Mouse (Mus musculus): ENCODE measurements at regions not wholly inside any gene's neighbourhood (a gene's known extent, or its start where the extent isn't known, plus 50 kb on each side); places are given as distances from the start of the nearest gene placed in this dataset.

DNA sequence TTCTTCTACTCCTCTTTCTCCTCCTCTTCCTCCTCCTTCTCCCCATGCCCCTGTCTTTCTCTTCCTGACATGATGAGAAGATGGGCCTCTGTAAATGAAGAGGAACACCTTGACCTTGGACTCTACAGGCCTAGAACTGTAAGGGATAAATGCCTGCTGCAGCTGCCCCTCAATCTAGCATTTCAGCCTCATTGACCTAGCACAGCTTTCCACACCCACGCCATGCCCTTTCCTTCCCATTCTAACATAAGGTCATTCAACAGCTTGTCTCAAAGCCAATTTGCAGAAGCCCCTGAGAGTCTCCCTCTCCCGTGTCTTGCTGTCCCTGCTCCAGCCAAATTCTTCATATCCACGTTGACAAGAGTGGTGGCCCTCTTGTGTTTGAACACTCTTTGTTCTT lies 63.8 kb upstream of the Dscam start:
- no peak for DNase-seq
- intact Hi-C loops (cut with DNase I), result no loop called here

DNA sequence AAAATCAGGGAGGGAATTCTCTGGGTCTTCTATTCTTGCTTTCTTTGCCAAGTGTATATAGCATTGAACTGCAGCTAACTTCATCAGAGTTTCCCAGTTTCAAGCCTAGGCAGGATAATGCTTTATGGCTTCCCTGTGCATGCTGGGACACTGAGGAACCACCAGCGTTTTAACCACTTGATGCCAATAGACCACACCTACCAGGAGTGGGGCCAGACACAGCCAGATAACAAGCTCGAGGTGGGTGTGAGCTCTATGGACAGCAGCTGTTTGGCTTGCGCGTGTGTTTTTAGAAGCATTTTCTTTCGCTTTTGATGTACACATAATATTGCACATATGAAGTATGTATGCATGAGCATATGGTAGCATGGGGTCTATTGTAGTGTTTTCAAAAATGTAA lies 69.1 kb upstream of the Dscam start:
- no peak for DNase-seq
- intact Hi-C loops (cut with DNase I), result no loop called here

DNA sequence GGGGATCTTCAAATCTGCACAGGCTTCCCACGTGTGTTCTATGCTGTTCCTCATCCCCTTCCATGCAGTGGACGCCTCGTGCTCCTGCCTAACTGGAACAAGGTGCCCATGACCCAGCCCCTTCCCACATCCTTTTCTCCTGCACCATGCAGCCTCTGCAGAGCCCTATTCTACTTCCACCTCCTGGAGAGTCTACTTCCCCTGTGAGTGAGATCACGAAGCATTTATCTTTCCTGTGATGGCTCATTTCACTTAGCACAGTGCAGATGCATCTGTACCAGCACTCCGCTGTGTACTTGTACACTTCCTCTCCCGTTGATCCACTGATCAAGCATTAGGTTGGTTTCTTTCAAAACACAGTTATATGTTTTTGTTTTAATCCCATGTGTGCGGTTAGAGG lies 69.5 kb upstream of the Dscam start:
- intact Hi-C loops (cut with DNase I), result no loop called here
- no peak for DNase-seq

- intact Hi-C loops (cut with DNase I), result no loop called here
Measured at GRCm38 (mm10) chr16:97240859-97241360, 70.4 kb upstream of the Dscam start.

DNA sequence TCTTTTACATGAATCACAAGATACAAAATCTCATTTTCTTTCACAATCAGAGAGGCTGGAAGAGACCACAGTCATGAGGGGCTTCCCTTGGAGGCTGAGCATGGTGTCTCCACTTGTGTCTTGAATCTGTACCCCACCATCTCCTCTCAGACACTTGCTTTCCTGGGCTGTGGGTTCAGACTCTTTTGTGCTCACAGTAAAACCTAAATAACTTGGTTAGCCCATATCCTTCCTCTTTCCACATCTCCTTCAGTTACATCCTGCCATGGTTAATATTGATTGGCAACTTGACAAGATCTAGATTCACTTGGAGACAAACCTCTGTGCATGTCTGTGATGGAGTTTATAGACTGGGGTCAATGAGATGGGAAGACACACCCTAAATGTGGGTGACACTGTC lies 71.1 kb upstream of the Dscam start:
- intact Hi-C loops (cut with DNase I), result no loop called here
- no peak for DNase-seq

More at GRCm38 (mm10) chr16:97240859-97241360, 70.4 kb upstream of the Dscam start:
- no peak for DNase-seq

- no peak for DNase-seq
- intact Hi-C loops (cut with DNase I), result no loop called here
Measured at GRCm38 (mm10) chr16:97250488-97250887, 79.9 kb upstream of the Dscam start.

GRCm38 (mm10) chr16:97252551-97252950 lies 82.0 kb upstream of the Dscam start:
- intact Hi-C loops (cut with DNase I), result no loop called here

GRCm38 (mm10) chr16:97252997-97253635 lies 82.6 kb upstream of the Dscam start:
- DNase-seq, result no peak
- intact Hi-C loops (cut with DNase I), result no loop called here

More at GRCm38 (mm10) chr16:97252551-97252950, 82.0 kb upstream of the Dscam start:
- no peak for DNase-seq

- intact Hi-C loops (cut with DNase I), result no loop called here
- DNase-seq, result no peak
Measured at GRCm38 (mm10) chr16:97258821-97259220, 88.3 kb upstream of the Dscam start.

- DNase-seq, result no peak
Measured at GRCm38 (mm10) chr16:97263451-97263850, 92.9 kb upstream of the Dscam start.

GRCm38 (mm10) chr16:97270417-97271133 lies 86.0 kb upstream of the Bace2 start:
- DNase-seq, result no peak
- intact Hi-C loops (cut with DNase I), result loop anchor here (5.0 kb wide), 3 partner anchors 373 to 588 kb away; no protein-coding TSS in a partner anchor

More at GRCm38 (mm10) chr16:97263451-97263850, 92.9 kb upstream of the Dscam start:
- intact Hi-C loops (cut with DNase I), result no loop called here

- intact Hi-C loops (cut with DNase I), result loop anchor here (5.0 kb wide), 3 partner anchors 374 to 589 kb away; no protein-coding TSS in a partner anchor
- no peak for DNase-seq
Measured at GRCm38 (mm10) chr16:97271264-97271663, 85.3 kb upstream of the Bace2 start.

- intact Hi-C loops (cut with DNase I), result loop anchor here (5.0 kb wide), 3 partner anchors 375 to 590 kb away; no protein-coding TSS in a partner anchor
- peak; percentile 70 to 79 for DNase-seq
Measured at GRCm38 (mm10) chr16:97272035-97272631, 84.4 kb upstream of the Bace2 start.

GRCm38 (mm10) chr16:97278913-97279312 lies 77.6 kb upstream of the Bace2 start:
- intact Hi-C loops (cut with DNase I), result no loop called here
- DNase-seq, result no peak

- intact Hi-C loops (cut with DNase I), result no loop called here
- DNase-seq, result no peak
Measured at GRCm38 (mm10) chr16:97281615-97282110, 74.9 kb upstream of the Bace2 start.

GRCm38 (mm10) chr16:97282943-97283342 lies 73.6 kb upstream of the Bace2 start:
- intact Hi-C loops (cut with DNase I), result no loop called here

DNA sequence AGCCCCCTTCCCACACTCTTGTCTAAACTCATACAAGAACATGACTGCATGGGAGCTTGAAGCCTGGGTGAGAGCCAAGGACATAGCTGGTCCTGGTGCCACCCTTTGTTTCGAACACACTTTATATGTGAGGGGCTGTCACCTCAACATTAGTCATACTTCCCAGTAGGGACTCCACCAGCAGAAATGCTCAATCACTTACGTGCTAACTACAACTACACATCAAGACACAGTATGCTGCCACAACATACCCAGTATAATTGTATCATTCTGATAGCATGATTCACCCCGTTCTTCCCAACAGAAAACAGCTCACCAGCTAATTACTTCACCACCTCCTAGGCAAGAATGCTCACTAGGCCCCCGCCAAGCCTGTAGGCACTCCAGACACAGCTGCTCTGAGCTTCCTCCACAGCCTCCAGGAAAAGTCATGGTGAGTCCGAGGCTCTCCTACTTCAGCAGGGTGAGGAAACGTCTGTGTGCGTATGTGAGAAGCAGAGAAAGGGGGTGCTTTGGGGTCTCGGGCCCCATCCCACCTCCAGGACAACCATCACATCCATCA lies 70.6 kb upstream of the Bace2 start:
- intact Hi-C loops (cut with DNase I), result no loop called here
- no peak for DNase-seq

More at GRCm38 (mm10) chr16:97282943-97283342, 73.6 kb upstream of the Bace2 start:
- DNase-seq, result no peak

DNA sequence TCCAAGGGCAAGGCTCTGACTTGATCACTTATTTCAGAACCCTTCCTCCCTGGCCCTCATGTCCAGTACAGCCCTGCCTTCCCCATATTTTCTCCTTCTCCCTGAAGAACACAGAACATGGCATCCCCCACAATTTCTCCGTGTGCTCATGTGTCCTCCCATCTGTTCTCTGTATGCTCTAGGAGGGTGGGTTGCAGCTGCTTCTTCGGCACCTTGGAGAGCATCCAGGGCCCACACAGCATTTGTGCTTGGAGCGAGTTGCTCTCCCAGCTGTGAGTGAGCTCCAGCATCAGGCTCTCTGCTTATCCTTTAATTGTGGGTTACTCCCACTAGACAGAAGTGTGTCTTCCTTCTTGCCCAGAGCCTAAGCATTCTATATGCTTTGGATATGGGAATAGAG lies 69.8 kb upstream of the Bace2 start:
- intact Hi-C loops (cut with DNase I), result no loop called here
- peak; percentile 26 to 38 for DNase-seq

- intact Hi-C loops (cut with DNase I), result no loop called here
- DNase-seq, result peak; percentile 33 to 36
Measured at GRCm38 (mm10) chr16:97288634-97289033, 67.9 kb upstream of the Bace2 start.

DNA sequence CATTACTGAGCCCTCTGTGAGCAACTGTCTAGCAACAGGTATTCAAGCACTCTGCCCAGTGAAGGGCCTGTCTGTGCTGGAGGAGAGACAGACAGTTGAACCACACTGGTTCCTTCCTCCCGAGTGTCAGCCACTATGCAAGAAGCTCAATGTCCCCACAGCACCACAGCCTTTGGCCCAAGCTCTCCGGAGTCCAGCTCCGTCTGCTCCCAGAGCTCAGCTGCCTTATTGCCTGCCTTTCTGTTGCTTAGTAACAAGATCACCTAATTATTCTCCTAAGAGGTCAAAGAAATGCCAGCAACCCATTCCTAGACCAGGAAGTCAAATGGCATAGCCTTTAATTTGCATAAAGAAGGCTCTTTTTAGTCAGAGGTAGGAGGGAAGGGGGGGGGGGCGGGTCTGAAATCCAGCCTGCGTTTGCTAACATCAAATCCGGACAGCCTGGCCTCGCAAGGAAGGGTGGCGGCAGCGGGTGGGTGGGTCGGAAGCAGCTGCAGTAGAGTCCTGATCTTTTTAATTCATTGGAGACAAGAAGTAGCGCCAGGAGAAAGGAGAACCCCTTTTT lies 64.0 kb upstream of the Bace2 start:
- DNase-seq, result no peak
- intact Hi-C loops (cut with DNase I), result loop anchor here (1.0 to 10.0 kb wide), 3 partner anchors 396 to 498 kb away; no protein-coding TSS in a partner anchor

All from heart, postnatal 14 days (tissue).